Mouse (Mus musculus) lung, embryonic 16.5 days (tissue): ENCODE results near the gene Ddr2. TPM values are rescaled to one million over a fixed set of nuclear protein-coding genes. Genes with fewer than 3 reads are reported as not detected.
A peak's percentile ranks its signal among the peaks of the same experiment; 100 is the strongest.
"Not testable (repeated sequence)": the region's sequence is repeated elsewhere in the genome, so short reads cannot be mapped to it uniquely, and the experiment has no call there.

ENCODE experiments used
- ATAC-seq: fragments of 200-750 bp; cut with Nextera tagmentation; 2 replicates; pipeline ENCODE4 v1.8.0; 2017; ENCODE audit warnings: low read depth, mild to moderate bottlenecking, moderate library complexity
- H3K27ac ChIP-seq: fragments of 300-500 bp; sonication (generic); 2 replicates; pipeline ENCODE4 v1.5.1; 2014; ENCODE audit warnings: mild to moderate bottlenecking, control low read depth, low read length
- H3K27me3 ChIP-seq: fragments of 300-500 bp; sonication (generic); 2 replicates; pipeline ENCODE4 v1.6.1; 2014; ENCODE audit warnings: low read depth, low read length, mixed read lengths; ENCODE audit not compliant: control insufficient read depth, insufficient read depth
- H3K36me3 ChIP-seq: fragments of 300-500 bp; sonication (generic); 2 replicates; pipeline ENCODE4 v1.6.1; 2014; ENCODE audit warnings: low read length; ENCODE audit not compliant: control insufficient read depth, insufficient read depth
- H3K4me1 ChIP-seq: fragments of 300-500 bp; sonication (generic); replicated peaks from 2 replicates; pipeline ENCODE4 v1.6.1; 2014; ENCODE audit warnings: low read length, mixed read lengths; ENCODE audit not compliant: control insufficient read depth, insufficient read depth
- H3K4me2 ChIP-seq: fragments of 300-500 bp; sonication (generic); 2 replicates; pipeline ENCODE4 v1.6.1; 2014; ENCODE audit warnings: low read depth, low read length, control low read depth
- H3K4me3 ChIP-seq: fragments of 300-500 bp; sonication (generic); 2 replicates; pipeline ENCODE4 v1.5.1; 2014; ENCODE audit warnings: mild to moderate bottlenecking, low read length, control low read depth
- H3K9ac ChIP-seq: fragments of 300-500 bp; sonication (generic); 2 replicates; pipeline ENCODE4 v1.6.1; 2014; ENCODE audit warnings: low read length, control low read depth
- H3K9me3 ChIP-seq: fragments of 300-500 bp; sonication (generic); 2 replicates; pipeline ENCODE4 v1.6.1; 2016; ENCODE audit warnings: low read length; ENCODE audit not compliant: control insufficient read depth
- WGBS: fragments of 180-500 bp; shearing (Covaris S2); extraction: QIAGEN DNeasy Blood & Tissue Kit; methylation state at CpG from one replicate; pipeline ENCODE4 v1.1.7; 2014; 5-methylcytosine and 5-hydroxymethylcytosine counted together
- polyA plus RNA-seq: library from polyadenylated mRNA; unstranded; fragments of >200 nt; fragmentation: Nextera tagmentation; extraction: Ambion mirVana; gene quantifications from 2 replicates; pipeline ENCODE4 v1.2.1, GENCODE M21; 2015

Gene Ddr2
- polyA plus RNA-seq, 1 experiment from 2014 or later = 45.0 TPM

- no peak for ATAC-seq
- peaks cover 3% of the 10 kb centered on the region; the same call in 1 of the 2 replicates for H3K4me1 ChIP-seq
- H3K9ac ChIP-seq = no peak overlapping the region
- no peak overlapping the region for H3K4me3 ChIP-seq
- no peak overlapping the region for H3K4me2 ChIP-seq
- no peak overlapping the region for H3K27ac ChIP-seq
- WGBS = 86% methylated on average over 10 of the region's 10 CpGs
- no peaks in the 10 kb centered on the region for H3K36me3 ChIP-seq
- no peaks in the 10 kb centered on the region for H3K27me3 ChIP-seq
- no peaks in the 10 kb centered on the region for H3K9me3 ChIP-seq
Measured at GRCm38 (mm10) chr1:170112261-170112660, 1.7 kb upstream of the Ddr2 start.

GRCm38 (mm10) chr1:170111651-170112226 lies 1.2 kb upstream of the Ddr2 start:
- WGBS = 69% methylated on average over 16 of the region's 16 CpGs

GRCm38 (mm10) chr1:170109776-170110515 lies 616 bp downstream of the Ddr2 start:
- Histone ChIP-seq H3K9me3 (no peaks in the 10 kb centered on the region), H3K4me2 (peak overlapping the region; percentile 53), H3K9ac (peak overlapping the region; percentile 59), H3K4me3 (peak overlapping the region; percentile 50), H3K27ac (peak overlapping the region; percentile 89), H3K27me3 (no peaks in the 10 kb centered on the region), H3K4me1 (peaks cover 3% of the 10 kb centered on the region; the same call in 1 of the 2 replicates), H3K36me3 (no peaks in the 10 kb centered on the region)
- peak; percentile 71 for ATAC-seq
- 46% methylated on average over 19 of the region's 19 CpGs for WGBS

More at GRCm38 (mm10) chr1:170111651-170112226, 1.2 kb upstream of the Ddr2 start:
- Histone ChIP-seq H3K9me3 (no peaks in the 10 kb centered on the region), H3K27ac (no peak overlapping the region), H3K4me3 (no peak overlapping the region), H3K4me2 (peak overlapping the region; percentile 53; the same call in 1 of the 2 replicates), H3K36me3 (no peaks in the 10 kb centered on the region), H3K9ac (no peak overlapping the region), H3K27me3 (no peaks in the 10 kb centered on the region), H3K4me1 (peaks cover 3% of the 10 kb centered on the region; the same call in 1 of the 2 replicates)
- ATAC-seq = no peak

GRCm38 (mm10) chr1:170102814-170103213 lies 7.7 kb downstream of the Ddr2 start:
- H3K9me3 ChIP-seq, H3K4me2 ChIP-seq, H3K4me1 ChIP-seq, H3K9ac ChIP-seq, H3K36me3 ChIP-seq, H3K27ac ChIP-seq, H3K27me3 ChIP-seq, ATAC-seq, H3K4me3 ChIP-seq: not testable (repeated sequence)
- WGBS = 83% methylated on average over 6 of the region's 6 CpGs

GRCm38 (mm10) chr1:170086631-170087030 lies 23.9 kb downstream of the Ddr2 start:
- Histone ChIP-seq H3K4me3 (no peak overlapping the region), H3K9me3 (no peaks in the 10 kb centered on the region), H3K36me3 (no peaks in the 10 kb centered on the region), H3K9ac (no peak overlapping the region), H3K27me3 (no peaks in the 10 kb centered on the region), H3K4me1 (no peaks in the 10 kb centered on the region), H3K27ac (no peak overlapping the region), H3K4me2 (no peak overlapping the region)
- WGBS = 90% methylated on average over 7 of the region's 7 CpGs
- no peak for ATAC-seq

GRCm38 (mm10) chr1:170084151-170084796 lies 26.3 kb downstream of the Ddr2 start:
- Histone ChIP-seq H3K36me3 (no peaks in the 10 kb centered on the region), H3K27ac (no peak overlapping the region), H3K27me3 (no peaks in the 10 kb centered on the region), H3K9me3 (no peaks in the 10 kb centered on the region), H3K9ac (no peak overlapping the region), H3K4me2 (no peak overlapping the region), H3K4me3 (no peak overlapping the region), H3K4me1 (no peaks in the 10 kb centered on the region; the same call in 1 of the 2 replicates)
- WGBS = 86% methylated on average over 12 of the region's 12 CpGs
- no peak for ATAC-seq

GRCm38 (mm10) chr1:170080907-170081306 lies 29.7 kb downstream of the Ddr2 start:
- no peak overlapping the region for H3K27ac ChIP-seq
- H3K36me3 ChIP-seq = no peaks in the 10 kb centered on the region
- no peak overlapping the region for H3K4me2 ChIP-seq
- no peak for ATAC-seq
- no peaks in the 10 kb centered on the region; the same call in 1 of the 2 replicates for H3K4me1 ChIP-seq
- no peaks in the 10 kb centered on the region for H3K27me3 ChIP-seq
- no peaks in the 10 kb centered on the region for H3K9me3 ChIP-seq
- 82% methylated on average over 1 of the region's 1 CpGs for WGBS
- H3K4me3 ChIP-seq = no peak overlapping the region
- no peak overlapping the region for H3K9ac ChIP-seq

GRCm38 (mm10) chr1:170079465-170079864 lies 31.1 kb downstream of the Ddr2 start:
- no peak overlapping the region for H3K27ac ChIP-seq
- no peaks in the 10 kb centered on the region; the same call in 1 of the 2 replicates for H3K4me1 ChIP-seq
- no peaks in the 10 kb centered on the region for H3K9me3 ChIP-seq
- H3K9ac ChIP-seq = no peak overlapping the region
- no peaks in the 10 kb centered on the region for H3K36me3 ChIP-seq
- H3K27me3 ChIP-seq = no peaks in the 10 kb centered on the region
- H3K4me2 ChIP-seq = no peak overlapping the region
- 66% methylated on average over 2 of the region's 2 CpGs for WGBS
- H3K4me3 ChIP-seq = no peak overlapping the region
- peak; percentile 20; the same call in 1 of the 2 replicates for ATAC-seq

- Histone ChIP-seq H3K4me1 (no peaks in the 10 kb centered on the region; the same call in 1 of the 2 replicates), H3K4me3 (no peak overlapping the region), H3K9ac (no peak overlapping the region), H3K27me3 (no peaks in the 10 kb centered on the region), H3K4me2 (no peak overlapping the region), H3K36me3 (no peaks in the 10 kb centered on the region), H3K9me3 (no peaks in the 10 kb centered on the region), H3K27ac (no peak overlapping the region)
- WGBS = 80% methylated on average over 5 of the region's 5 CpGs
- ATAC-seq = no peak
Measured at GRCm38 (mm10) chr1:170076339-170076738, 34.2 kb downstream of the Ddr2 start.
